Mouse (Mus musculus) E14TG2a.4 (cell line): ENCODE results near the gene Adam22.

Experiments
- CTCF ChIP-seq: conservative IDR thresholded peaks from 2 replicates; pipeline ENCODE4 v1.5.1; 2014; ENCODE audit warnings: low read length
- NANOG ChIP-seq: IDR thresholded peaks from 2 replicates; pipeline ENCODE4 v1.6.1; 2014; ENCODE audit warnings: borderline replicate concordance, low read length, mixed read lengths
- POU5F1 ChIP-seq: IDR thresholded peaks from 2 replicates; pipeline ENCODE4 v1.6.1; 2014; ENCODE audit warnings: low read length, borderline replicate concordance

DNA sequence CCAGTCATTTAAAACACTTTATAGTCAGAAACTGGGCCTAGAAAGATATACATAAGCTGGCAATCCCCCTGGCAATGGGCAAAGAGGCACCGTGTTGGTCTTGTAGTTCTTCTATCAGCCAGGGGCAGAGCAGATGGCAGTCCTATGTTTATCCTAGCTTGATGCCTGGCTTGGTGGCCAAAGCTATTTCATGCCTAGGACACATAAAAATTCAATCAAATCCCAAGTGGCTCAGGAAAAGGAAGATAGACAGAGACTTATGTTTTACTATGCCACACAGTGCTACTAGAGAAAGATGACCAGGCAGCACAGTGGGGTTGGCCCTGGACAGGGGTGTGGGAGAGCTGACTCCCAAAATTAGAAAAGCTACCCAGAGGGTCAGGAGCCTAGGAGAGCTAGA lies 125.3 kb downstream of the Adam22 start:
- TF ChIP-seq CTCF (no peak), NANOG (no peak), POU5F1 (no peak)
